Mouse (Mus musculus) limb, embryonic 13.5 days (tissue): ENCODE measurements around the gene Olfr1243. TPM values are rescaled to one million over a fixed set of nuclear protein-coding genes. Genes with fewer than 3 reads are reported as not detected.
"Not testable (repeated sequence)": the region's sequence is repeated elsewhere in the genome, so short reads cannot be mapped to it uniquely, and the experiment has no call there.

ENCODE experiments used
- ATAC-seq: fragments of 200-750 bp; cut with Nextera tagmentation; 2 replicates; pipeline ENCODE4 v1.8.0; 2017; ENCODE audit warnings: low read depth, moderate number of reproducible peaks, moderate TSS enrichment; ENCODE audit not compliant: low FRiP score
- H3K27ac ChIP-seq: fragments of 300-500 bp; sonication (generic); 2 replicates; pipeline ENCODE4 v1.5.1; 2015; ENCODE audit warnings: inconsistent platforms, mild to moderate bottlenecking, moderate library complexity
- H3K27me3 ChIP-seq: fragments of 300-500 bp; sonication (generic); 2 replicates; pipeline ENCODE4 v1.6.1; 2015; ENCODE audit warnings: mild to moderate bottlenecking, inconsistent platforms
- H3K36me3 ChIP-seq: fragments of 300-500 bp; sonication (generic); 2 replicates; pipeline ENCODE4 v1.6.1; 2015; ENCODE audit warnings: inconsistent platforms, mild to moderate bottlenecking, moderate library complexity
- H3K4me1 ChIP-seq: fragments of 300-500 bp; sonication (generic); 2 replicates; pipeline ENCODE4 v1.6.1; 2015; ENCODE audit warnings: inconsistent platforms
- H3K4me2 ChIP-seq: fragments of 300-500 bp; sonication (generic); replicated peaks from 2 replicates; pipeline ENCODE4 v1.6.1; 2015; ENCODE audit warnings: inconsistent platforms, mild to moderate bottlenecking, moderate library complexity
- H3K4me3 ChIP-seq: fragments of 300-500 bp; sonication (generic); 2 replicates; pipeline ENCODE4 v1.5.1; 2015; ENCODE audit warnings: moderate library complexity, mild to moderate bottlenecking, inconsistent platforms
- H3K9ac ChIP-seq: fragments of 300-500 bp; sonication (generic); 2 replicates; pipeline ENCODE4 v1.6.1; 2015; ENCODE audit warnings: mild to moderate bottlenecking, inconsistent platforms
- H3K9me3 ChIP-seq: fragments of 300-500 bp; sonication (generic); 2 replicates; pipeline ENCODE4 v1.6.1; 2016; ENCODE audit warnings: inconsistent platforms
- WGBS: fragments of 180-500 bp; shearing (Covaris S2); methylation state at CpG from one replicate; pipeline ENCODE4 v1.1.7; 2015; 5-methylcytosine and 5-hydroxymethylcytosine counted together
- polyA plus RNA-seq: library from polyadenylated mRNA; unstranded; fragments of >200 nt; fragmentation: Nextera tagmentation; extraction: Ambion mirVana; gene quantifications from 2 replicates; pipeline ENCODE4 v1.2.1, GENCODE M21; 2015

Olfr1243 gene
- not detected in 2 replicates for polyA plus RNA-seq

GRCm38 (mm10) chr2:89531387-89531786, at the start of gene Olfr1243:
Olfr1243 (minus strand) TSS chr2:89531487.
- H3K4me1 ChIP-seq: no peaks in the 10 kb centered on the region
- H3K27ac ChIP-seq: no peak within 1 kb of the TSS
- no peak within 1 kb of the TSS for H3K9ac ChIP-seq
- H3K4me2 ChIP-seq: no peak within 1 kb of the TSS
- no peak for ATAC-seq
- WGBS: 97% methylated on average over 1 of the region's 1 CpGs
- no peak within 1 kb of the TSS for H3K4me3 ChIP-seq
- no peaks in the 10 kb centered on the region for H3K9me3 ChIP-seq
- no peaks in the 10 kb centered on the region for H3K27me3 ChIP-seq
- H3K36me3 ChIP-seq: no peaks in the 10 kb centered on the region

GRCm38 (mm10) chr2:89578347-89578746, 47.1 kb upstream of the Olfr1243 start, which contains the start of gene Olfr1245:
Olfr1245 (minus strand) TSS chr2:89578447.
- 88% methylated on average over 1 of the region's 1 CpGs for WGBS
- H3K9ac ChIP-seq: no peak within 1 kb of the TSS
- no peaks in the 10 kb centered on the region for H3K4me1 ChIP-seq
- no peak within 1 kb of the TSS for H3K4me2 ChIP-seq
- no peak within 1 kb of the TSS for H3K4me3 ChIP-seq
- H3K36me3 ChIP-seq: no peaks in the 10 kb centered on the region
- H3K27me3 ChIP-seq: no peaks in the 10 kb centered on the region
- no peaks in the 10 kb centered on the region for H3K9me3 ChIP-seq
- no peak for ATAC-seq
- no peak within 1 kb of the TSS for H3K27ac ChIP-seq

- not testable (repeated sequence) for H3K27ac ChIP-seq, ATAC-seq, H3K27me3 ChIP-seq, H3K36me3 ChIP-seq, H3K4me2 ChIP-seq, H3K9ac ChIP-seq, H3K4me3 ChIP-seq, H3K4me1 ChIP-seq
- WGBS: 54% methylated on average over 2 of the region's 2 CpGs
- H3K9me3 ChIP-seq: peaks cover 10% of the 10 kb centered on the region
Measured at GRCm38 (mm10) chr2:89562706-89563105, 31.4 kb upstream of the Olfr1243 start.

GRCm38 (mm10) chr2:89544516-89544915, 13.2 kb upstream of the Olfr1243 start:
- no peak overlapping the region for H3K27ac ChIP-seq
- H3K9ac ChIP-seq: no peak overlapping the region
- H3K4me3 ChIP-seq: no peak overlapping the region
- H3K4me2 ChIP-seq: no peak overlapping the region
- no peaks in the 10 kb centered on the region for H3K36me3 ChIP-seq
- no peaks in the 10 kb centered on the region for H3K27me3 ChIP-seq
- no peaks in the 10 kb centered on the region for H3K9me3 ChIP-seq
- H3K4me1 ChIP-seq: no peaks in the 10 kb centered on the region
- ATAC-seq: no peak
- WGBS: 58% methylated on average over 2 of the region's 2 CpGs

GRCm38 (mm10) chr2:89539923-89540322, 8.6 kb upstream of the Olfr1243 start:
- Histone ChIP-seq H3K27ac (no peak overlapping the region), H3K9me3 (no peaks in the 10 kb centered on the region), H3K27me3 (no peaks in the 10 kb centered on the region), H3K4me3 (no peak overlapping the region), H3K36me3 (no peaks in the 10 kb centered on the region), H3K9ac (no peak overlapping the region), H3K4me1 (no peaks in the 10 kb centered on the region), H3K4me2 (no peak overlapping the region)
- no peak for ATAC-seq
- 78% methylated on average over 1 of the region's 1 CpGs for WGBS

- no peaks in the 10 kb centered on the region for H3K36me3 ChIP-seq
- H3K9me3 ChIP-seq: no peaks in the 10 kb centered on the region
- H3K27me3 ChIP-seq: no peaks in the 10 kb centered on the region
- WGBS: 78% methylated on average over 1 of the region's 1 CpGs
- H3K4me3 ChIP-seq: no peak within 1 kb of the TSS
- H3K27ac ChIP-seq: no peak within 1 kb of the TSS
- H3K4me2 ChIP-seq: no peak within 1 kb of the TSS
- H3K4me1 ChIP-seq: no peaks in the 10 kb centered on the region
- no peak for ATAC-seq
- no peak within 1 kb of the TSS for H3K9ac ChIP-seq
Measured at GRCm38 (mm10) chr2:89498235-89498634, 33.1 kb downstream of the Olfr1243 start, which contains the start of gene Olfr1242. Olfr1242 (minus strand) TSS chr2:89498335.

GRCm38 (mm10) chr2:89487026-89487425, 44.3 kb downstream of the Olfr1243 start, which contains the start of gene Olfr1241:
Olfr1241 (minus strand) TSS chr2:89487126.
- ATAC-seq: no peak
- H3K4me1 ChIP-seq: no peaks in the 10 kb centered on the region

More at GRCm38 (mm10) chr2:89487026-89487425, 44.3 kb downstream of the Olfr1243 start, which contains the start of gene Olfr1241:
- Histone ChIP-seq H3K27me3 (no peaks in the 10 kb centered on the region), H3K4me2 (no peak within 1 kb of the TSS), H3K9ac (no peak within 1 kb of the TSS), H3K9me3 (no peaks in the 10 kb centered on the region), H3K27ac (no peak within 1 kb of the TSS), H3K36me3 (no peaks in the 10 kb centered on the region), H3K4me3 (no peak within 1 kb of the TSS)

Other genes with a start within 250 kb of the Olfr1243 start
- not detected in 2 replicates for gene Olfr1229, start 243.5 kb downstream of the Olfr1243 start, polyA plus RNA-seq
- gene Olfr1230, start 234.2 kb downstream of the Olfr1243 start, polyA plus RNA-seq: not detected in 2 replicates
- gene Olfr1231, start 224.4 kb downstream of the Olfr1243 start, polyA plus RNA-seq: not detected in 2 replicates
- gene Olfr1232, start 201.8 kb downstream of the Olfr1243 start, polyA plus RNA-seq: not detected in 2 replicates
- gene Olfr1233, start 189.1 kb downstream of the Olfr1243 start, polyA plus RNA-seq: not detected in 2 replicates
- gene Olfr1234, start 166.6 kb downstream of the Olfr1243 start, polyA plus RNA-seq: not detected in 2 replicates
- not detected in 2 replicates for gene Olfr1238, start 121.8 kb downstream of the Olfr1243 start, polyA plus RNA-seq
- gene Olfr1239, start 111.1 kb downstream of the Olfr1243 start, polyA plus RNA-seq: not detected in 2 replicates
- gene Olfr1240, start 88.5 kb downstream of the Olfr1243 start, polyA plus RNA-seq: not detected in 2 replicates
- gene Olfr1241, start 44.4 kb downstream of the Olfr1243 start, polyA plus RNA-seq: not detected in 2 replicates
- gene Olfr1242, start 33.2 kb downstream of the Olfr1243 start, polyA plus RNA-seq: not detected in 2 replicates
- gene Olfr1245, start 47.0 kb upstream of the Olfr1243 start, polyA plus RNA-seq: not detected in 2 replicates
- gene Olfr1246, start 61.7 kb upstream of the Olfr1243 start, polyA plus RNA-seq: not detected in 2 replicates
- gene Olfr1247, start 82.6 kb upstream of the Olfr1243 start, polyA plus RNA-seq: not detected in 2 replicates
- gene Olfr1248, start 86.8 kb upstream of the Olfr1243 start, polyA plus RNA-seq: not detected in 2 replicates
- gene Olfr1249, start 103.5 kb upstream of the Olfr1243 start, polyA plus RNA-seq: not detected in 2 replicates
- not detected in 2 replicates for gene Olfr1250, start 130.0 kb upstream of the Olfr1243 start, polyA plus RNA-seq
- not detected in 2 replicates for gene Olfr1251, start 140.4 kb upstream of the Olfr1243 start, polyA plus RNA-seq
- gene Olfr1252, start 193.5 kb upstream of the Olfr1243 start, polyA plus RNA-seq: not detected in 2 replicates
- gene Olfr1253, start 225.6 kb upstream of the Olfr1243 start, polyA plus RNA-seq: not detected in 2 replicates